Mouse (Mus musculus) heart, postnatal 10 days (tissue): ENCODE measurements around the gene Lpcat4. TPM values are rescaled to one million over a fixed set of nuclear protein-coding genes. Genes with fewer than 3 reads are reported as not detected.

Source experiments
- DNase-seq, 2 experiments: peaks; one replicate each; pipeline ENCODE4 v3.0.0; 2021
- intact Hi-C: fragments of 180-260 bp; cut with DNase I; formaldehyde crosslinking; loops from one replicate; pipeline ENCODE4 v1.15.1; 2025
- total RNA-seq, 2 experiments: library from RNA; stranded (reverse); gene quantifications; 2 replicates each; pipeline ENCODE4 v1.2.3; 2021

The Lpcat4 gene
- total RNA-seq, 2 experiments from 2014 or later = 5.8 to 6.0 TPM

GRCm38 (mm10) chr2:112292823-112293222 is 53.6 kb downstream of the Lpcat4 start:
- intact Hi-C loops = no loop called here
- DNase-seq = no peak

GRCm38 (mm10) chr2:112296211-112296610 is 56.9 kb downstream of the Lpcat4 start:
- intact Hi-C loops = no loop called here
- peak in 1 of 2 experiments; percentile 28 for DNase-seq

Other genes with a start within 250 kb of the Lpcat4 start
- not detected for gene Olfr1309, start 249.2 kb upstream of the Lpcat4 start, total RNA-seq
- gene Olfr1310, start 226.8 kb upstream of the Lpcat4 start, total RNA-seq = not detected
- not detected for gene Olfr1311, start 215.1 kb upstream of the Lpcat4 start, total RNA-seq
- not detected for gene Olfr1312, start 189.2 kb upstream of the Lpcat4 start, total RNA-seq
- gene Olfr1313, start 161.6 kb upstream of the Lpcat4 start, total RNA-seq = not detected
- gene Olfr1314, start 142.7 kb upstream of the Lpcat4 start, total RNA-seq = not detected
- not detected for gene Olfr1315-ps1, start 124.0 kb upstream of the Lpcat4 start, total RNA-seq
- not detected for gene Olfr1316, start 104.5 kb upstream of the Lpcat4 start, total RNA-seq
- not detected for gene Olfr1317, start 99.1 kb upstream of the Lpcat4 start, total RNA-seq
- gene Olfr1318, start 85.3 kb upstream of the Lpcat4 start, total RNA-seq = not detected
- not detected for gene Nutm1, start 19.8 kb downstream of the Lpcat4 start, total RNA-seq
- gene Nop10, start 22.5 kb downstream of the Lpcat4 start, total RNA-seq = 10 to 100 TPM; 63.9 to 67.6 TPM
- 10 to 100 TPM; 37.1 to 43.3 TPM for gene Slc12a6, start 26.4 kb downstream of the Lpcat4 start, total RNA-seq
- gene Gm21985, start 26.8 kb downstream of the Lpcat4 start, total RNA-seq = 1 to 10 TPM in 1 of 2 experiments, under 1 TPM in 1; 0.31 to 1.3 TPM
- 10 to 100 TPM; 66.9 to 71.3 TPM for gene Emc4, start 128.6 kb downstream of the Lpcat4 start, total RNA-seq
- gene Katnbl1, start 139.7 kb downstream of the Lpcat4 start, total RNA-seq = 10 to 100 TPM in 1 of 2 experiments, 1 to 10 TPM in 1; 9.4 to 10.8 TPM
- 10 to 100 TPM; 15.5 to 16.8 TPM for gene Emc7, start 215.5 kb downstream of the Lpcat4 start, total RNA-seq
- not detected for gene Chrm5, start 241.3 kb downstream of the Lpcat4 start, total RNA-seq